Mouse (Mus musculus) testis, postnatal 14 days (tissue): ENCODE data around the gene Olfr222.
"Not testable (repeated sequence)": the region's sequence is repeated elsewhere in the genome, so short reads cannot be mapped to it uniquely, and the experiment has no call there.

Source experiments
- DNase-seq: peaks from one replicate; pipeline ENCODE4 v3.0.0; 2021; ENCODE audit warnings: low spot score

The Olfr222 gene

DNA sequence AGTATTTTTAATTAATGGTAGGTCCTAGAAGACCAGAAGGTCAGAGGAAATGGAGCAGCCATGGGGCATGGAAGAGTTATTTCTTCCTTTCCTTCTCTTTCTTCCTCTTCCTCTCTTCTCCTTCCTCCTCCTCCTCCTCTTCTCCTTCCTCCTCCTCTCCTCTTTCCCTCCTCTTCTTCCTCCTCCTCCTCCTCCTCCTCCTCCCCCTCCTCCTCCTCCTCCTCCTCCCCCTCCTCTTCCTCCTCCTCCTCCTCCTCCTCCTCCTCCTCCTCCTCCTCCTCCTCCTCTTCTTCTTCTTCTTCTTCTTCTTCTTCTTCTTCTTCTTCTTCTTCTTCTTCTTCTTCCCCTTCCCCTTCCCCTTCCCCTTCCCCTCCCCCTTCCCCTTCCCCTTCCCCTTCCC, at the start of gene Olfr222:
Gene Olfr222 (minus strand): TSS at position 101 of the 400 bp plus-strand sequence.
- not testable (repeated sequence) for DNase-seq

DNA sequence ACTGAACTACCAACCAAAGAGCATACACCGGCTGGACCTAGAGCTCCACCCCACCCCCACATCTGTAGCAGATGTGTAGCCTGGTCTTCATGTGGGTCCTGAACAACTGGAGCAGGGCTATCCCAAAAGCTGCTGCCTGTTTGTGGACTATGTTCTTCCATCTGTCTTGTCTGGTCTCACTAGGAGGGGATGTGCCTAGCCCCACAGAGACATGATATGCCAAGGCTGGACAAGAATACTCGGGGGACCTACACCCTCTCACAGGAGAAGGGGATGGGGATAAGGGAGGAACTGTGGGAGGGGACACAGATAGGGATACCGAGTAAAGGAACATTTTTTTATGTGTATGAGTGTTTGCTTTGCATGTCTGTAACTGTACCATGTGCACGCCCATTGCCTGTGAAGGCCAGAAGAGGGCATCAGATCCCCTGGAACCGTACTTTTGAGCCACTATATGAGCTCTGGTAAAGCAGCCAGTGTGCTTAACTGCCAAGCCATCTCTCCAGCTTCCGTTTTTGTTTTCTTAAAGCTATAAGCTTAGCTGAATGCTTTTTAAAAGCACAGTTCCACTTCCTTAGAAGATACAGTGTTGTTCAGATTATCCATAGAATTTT, 48.1 kb upstream of the Olfr222 start:
- DNase-seq = no peak

DNA sequence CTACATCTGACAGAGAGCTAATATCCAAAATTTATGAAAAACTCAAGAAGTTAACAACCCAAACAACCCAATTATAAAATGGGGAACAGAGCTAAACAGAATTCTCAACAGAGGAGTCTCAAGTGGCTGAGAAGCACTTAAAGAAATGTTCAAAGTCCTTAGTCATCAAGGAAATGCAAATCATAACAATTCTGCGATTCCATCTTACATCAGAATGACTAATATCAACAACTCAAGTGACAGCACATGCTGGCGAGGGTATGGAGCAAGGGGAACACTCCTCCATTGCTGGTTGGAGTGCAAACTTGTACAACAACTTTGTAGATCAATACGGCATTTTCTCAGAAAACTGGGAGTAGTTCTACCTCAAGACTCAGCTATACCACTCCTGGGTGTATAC, 46.2 kb upstream of the Olfr222 start:
- no peak for DNase-seq

DNA sequence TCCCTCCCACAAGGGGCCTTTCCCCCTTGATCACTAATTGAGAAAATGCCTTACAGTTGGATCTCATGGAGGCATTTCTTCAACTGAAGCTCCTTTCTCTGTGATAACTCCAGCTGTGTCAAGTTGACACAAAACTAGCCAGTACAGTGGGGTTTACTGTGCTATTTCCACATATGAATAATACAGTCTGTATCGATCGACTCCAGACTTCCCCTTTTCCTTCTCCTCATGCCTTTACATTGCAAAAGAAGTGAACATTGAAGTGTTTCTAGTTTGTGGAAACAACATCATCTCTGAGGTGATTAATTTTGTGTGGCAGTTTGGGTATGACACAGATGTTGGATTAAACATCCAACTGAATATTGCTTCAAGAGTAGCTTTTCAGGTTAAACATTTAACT, 41.0 kb upstream of the Olfr222 start:
- not testable (repeated sequence) for DNase-seq

DNA sequence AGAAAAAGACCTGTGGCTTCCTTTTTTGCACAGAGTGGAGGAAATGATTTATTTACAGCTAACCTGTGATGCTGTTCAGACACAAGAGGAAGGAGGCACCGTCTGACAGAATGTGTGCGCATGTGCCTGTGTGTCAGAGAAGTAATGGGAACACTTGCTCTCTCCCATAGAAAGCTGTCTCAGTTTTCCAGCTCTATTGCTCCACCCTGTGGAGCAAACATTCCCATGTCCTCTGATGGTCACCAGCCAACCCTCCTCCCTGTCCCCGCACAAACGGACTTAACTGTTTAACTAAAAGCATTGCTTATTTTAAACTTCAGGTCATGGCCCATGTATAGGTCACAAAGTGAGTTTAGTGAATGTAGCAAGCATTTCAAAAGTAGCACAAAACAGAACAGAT, 38.1 kb upstream of the Olfr222 start:
- DNase-seq = no peak

DNA sequence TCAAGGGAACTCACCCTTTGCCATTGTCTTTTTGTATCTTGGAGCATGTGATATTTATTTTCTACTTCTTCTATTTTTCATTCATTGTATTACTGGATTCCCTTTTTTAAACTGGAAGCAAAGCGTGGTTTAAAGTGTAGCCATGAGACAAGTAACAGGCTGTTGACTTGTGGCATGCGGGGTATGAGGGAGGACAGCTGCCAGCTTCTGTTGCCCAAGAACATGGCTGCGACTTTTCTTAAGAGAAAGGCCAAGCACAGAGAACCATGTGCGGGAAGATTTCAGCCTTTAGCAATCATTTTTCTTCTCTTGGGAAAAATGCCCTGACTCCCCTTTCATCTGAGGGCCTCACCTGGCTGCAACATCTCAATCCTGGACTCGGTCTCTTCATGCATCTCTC, 35.6 kb upstream of the Olfr222 start:
- DNase-seq = no peak

DNA sequence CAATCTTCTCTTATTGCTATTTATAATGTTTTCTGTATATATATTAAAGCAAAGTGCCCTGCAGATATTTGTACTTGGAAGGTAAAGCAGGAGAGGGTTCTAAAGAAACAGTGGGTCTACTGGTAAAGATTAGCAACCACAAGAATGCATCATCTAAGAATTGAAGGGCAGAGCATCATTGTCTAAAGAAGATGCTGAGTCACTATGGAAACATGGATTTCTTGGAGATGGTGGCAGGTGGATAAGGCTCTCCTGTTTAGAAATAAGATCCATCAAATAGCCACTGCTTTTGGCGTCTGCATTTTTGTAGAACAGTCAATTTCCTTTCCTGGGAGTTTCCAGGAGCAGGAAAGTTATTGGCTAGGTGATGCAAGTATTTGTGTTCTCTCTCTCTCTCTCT, 26.3 kb upstream of the Olfr222 start:
- no peak for DNase-seq

DNA sequence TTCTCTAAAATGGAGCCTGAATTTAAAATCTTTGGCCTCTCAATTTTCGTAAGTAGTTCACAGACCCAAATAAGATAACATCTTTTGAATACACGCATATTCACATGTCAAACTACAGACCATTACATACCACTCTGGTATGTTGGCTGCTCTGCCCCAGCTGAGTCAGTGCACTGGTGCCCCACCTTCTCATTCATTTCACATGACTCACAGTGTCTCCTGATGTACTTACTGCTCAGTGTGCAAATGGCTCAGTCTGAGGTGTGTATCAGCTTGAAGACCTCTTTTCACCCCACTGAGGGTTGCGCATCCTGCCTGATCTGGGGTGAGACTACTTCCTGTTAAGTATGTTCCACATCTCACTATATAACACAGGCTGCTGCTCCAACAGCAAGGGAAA, 24.8 kb upstream of the Olfr222 start:
- no peak for DNase-seq

DNA sequence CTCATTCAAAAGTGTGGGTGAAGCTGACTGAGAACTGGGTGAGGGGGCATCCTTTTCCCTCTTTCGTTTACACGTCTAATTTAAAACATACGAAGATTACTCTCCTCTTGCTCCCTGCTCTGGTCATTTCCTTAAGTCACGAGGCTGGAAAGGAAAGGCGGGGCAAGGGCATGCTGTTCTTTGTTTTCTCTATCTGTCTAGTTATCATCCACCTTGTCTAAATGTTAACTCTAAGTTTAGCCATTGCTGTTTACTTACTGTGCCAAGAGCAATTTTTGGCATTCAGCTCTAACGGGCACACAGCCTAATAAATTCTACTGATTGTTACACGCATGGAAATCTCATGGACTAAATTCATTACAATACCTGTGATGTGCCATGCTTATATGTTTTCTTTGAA, 23.2 kb upstream of the Olfr222 start:
- DNase-seq = no peak

DNA sequence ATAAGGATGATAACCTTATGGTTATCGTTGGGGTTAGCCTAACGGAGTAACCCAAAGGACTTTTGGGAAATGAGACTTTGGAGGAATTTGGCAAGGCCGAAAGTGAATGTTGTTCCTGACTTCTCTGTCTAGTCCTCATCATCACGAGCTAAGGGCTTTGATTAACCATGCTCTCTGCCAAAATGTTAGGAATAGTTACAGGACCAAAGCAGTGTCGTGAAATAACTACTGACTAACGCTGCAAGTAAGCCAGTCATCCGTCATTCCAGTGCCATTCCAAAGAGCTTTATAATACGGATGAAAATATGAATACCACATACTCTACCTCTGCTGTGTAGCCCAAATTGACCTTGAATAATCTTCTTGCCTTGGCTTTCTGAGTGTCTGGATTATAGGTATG, 20.9 kb upstream of the Olfr222 start:
- no peak for DNase-seq

DNA sequence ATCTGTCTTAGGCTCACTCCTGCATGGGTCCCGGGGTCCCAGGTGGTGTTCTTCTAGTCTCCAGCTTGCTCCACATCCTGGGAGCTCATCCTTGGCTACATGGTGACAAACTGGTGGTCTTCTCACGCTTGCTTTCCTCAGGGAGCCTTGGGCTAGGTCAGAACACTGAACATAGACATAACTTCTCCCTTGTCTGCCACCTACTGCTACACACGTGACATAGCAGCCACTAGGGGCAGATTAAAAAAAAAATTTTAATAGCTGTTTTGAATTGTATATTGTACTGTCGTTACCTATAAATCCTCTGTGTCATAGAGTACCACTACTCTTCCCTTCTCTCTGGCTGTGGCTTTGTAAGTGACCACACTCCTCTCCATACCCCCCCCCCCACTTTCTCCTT, 20.1 kb upstream of the Olfr222 start:
- no peak for DNase-seq

DNA sequence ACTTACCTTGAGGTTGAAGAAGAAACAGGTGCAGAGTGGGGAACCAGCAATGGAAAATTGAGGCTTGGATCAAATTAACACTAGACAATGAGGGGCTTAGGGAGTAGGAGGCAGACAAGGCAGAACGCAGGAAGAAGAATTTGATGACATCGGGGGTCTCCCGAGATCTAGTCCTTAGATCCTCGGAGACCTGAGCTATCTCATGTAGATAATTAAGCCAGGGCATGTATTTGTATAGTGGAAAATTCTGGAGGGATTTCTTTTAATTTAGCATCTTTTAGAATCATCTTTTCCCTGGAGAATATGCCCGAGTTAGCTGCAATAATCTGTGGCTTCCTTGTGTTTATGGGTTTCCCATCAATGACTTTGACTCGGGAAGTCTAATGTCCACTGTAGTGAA, 17.2 kb upstream of the Olfr222 start, which contains the start of gene Olfr223:
Gene Olfr223 (minus strand): TSS at position 101 of the 400 bp plus-strand sequence.
- DNase-seq = no peak

DNA sequence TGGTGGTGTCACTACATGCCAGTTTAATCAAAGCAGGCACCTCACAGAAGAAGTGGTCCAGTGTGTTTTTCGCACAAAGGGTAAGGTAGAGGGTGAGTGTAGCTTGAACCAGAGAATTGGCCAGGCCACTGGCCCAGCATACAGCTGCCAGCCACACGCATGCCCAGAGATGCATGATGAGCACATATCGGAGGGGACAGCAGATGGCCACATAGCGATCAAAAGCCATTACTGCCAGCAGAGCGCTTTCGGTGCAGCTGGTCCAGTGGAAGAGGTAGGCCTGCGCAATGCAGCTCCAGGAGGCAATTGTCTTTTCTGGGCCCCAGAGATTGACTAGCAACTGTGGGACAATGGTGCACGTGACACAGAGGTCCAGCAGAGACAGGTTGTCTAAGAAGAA, 13.5 kb upstream of the Olfr222 start:
- DNase-seq = no peak

DNA sequence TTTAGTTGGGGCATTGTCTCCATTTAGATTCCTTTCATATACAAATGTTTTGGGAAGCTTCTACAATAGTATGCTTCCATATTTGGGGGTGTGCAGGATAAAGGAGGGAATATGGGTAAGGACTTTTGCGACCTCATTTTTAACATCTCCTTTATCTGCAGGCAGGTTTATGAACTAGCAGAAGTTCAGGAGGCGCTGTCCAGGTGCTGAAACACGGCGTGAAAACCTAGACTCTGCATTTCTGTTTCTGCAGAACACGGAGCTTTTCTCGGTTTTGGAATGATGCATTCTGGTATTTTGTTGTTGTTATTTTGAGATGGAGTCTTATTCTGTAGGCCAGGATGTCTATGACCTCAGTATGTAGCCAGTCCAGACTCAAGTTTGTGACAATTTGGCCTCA, 8.5 kb upstream of the Olfr222 start:
- DNase-seq = no peak

DNA sequence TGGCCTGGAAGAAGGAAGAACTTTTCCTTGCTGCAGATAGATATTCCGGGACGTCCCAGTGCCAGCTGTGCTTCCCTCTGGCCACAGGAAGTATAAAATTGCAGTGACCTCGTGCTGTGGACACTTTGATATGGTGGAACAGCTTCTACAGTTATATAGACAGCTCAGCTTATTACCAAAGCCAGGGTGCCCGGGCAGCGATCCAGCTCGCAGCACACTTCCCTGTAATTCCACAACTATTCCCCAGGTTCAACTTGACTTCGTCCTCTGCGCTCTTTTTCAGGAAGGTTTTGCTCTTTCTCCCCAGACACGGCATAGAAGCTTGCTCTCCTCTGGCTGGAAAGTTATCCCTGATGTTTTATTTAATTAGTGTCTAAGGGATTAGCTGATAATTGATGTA, 309 bp downstream of the Olfr222 start:
- DNase-seq = no peak

DNA sequence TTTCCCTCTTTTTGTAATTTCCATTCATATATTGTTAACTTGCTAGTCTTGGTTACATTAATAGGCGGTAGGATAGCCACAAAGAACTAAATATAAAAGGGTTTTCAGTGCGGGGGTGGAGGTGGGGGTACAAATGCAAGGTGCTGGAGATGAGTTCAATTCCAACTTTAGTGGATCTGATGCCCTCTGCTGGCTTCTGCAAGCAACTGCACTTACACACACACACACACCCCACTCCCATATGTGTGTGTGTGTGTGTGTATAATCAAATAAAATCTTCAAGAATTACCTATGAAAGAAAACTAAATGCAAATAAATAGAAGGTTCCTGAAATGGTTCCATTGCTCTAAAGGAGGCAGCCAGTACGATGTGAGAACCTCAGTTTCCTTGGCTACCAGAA, 6.7 kb downstream of the Olfr222 start:
- DNase-seq = no peak

DNA sequence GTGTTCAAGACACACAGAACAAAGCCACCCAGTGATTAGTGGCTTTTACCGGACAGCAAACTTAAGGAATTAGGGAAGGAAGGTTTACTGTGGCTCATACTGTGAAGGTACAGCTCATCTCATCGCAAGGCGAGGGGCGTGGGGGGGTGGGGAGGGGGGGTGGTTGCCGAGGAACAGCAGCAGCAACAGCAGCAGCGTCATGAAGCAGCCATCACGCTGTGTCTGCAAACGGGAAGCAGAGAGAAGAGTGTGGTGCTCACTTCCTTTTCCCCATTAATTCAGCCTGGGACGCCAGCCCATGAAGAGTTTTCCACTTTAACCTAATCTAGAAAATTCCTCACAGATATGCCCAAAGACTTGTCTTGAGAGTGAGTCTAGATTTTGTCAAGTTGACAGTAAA, 13.2 kb downstream of the Olfr222 start:
- DNase-seq = no peak

DNA sequence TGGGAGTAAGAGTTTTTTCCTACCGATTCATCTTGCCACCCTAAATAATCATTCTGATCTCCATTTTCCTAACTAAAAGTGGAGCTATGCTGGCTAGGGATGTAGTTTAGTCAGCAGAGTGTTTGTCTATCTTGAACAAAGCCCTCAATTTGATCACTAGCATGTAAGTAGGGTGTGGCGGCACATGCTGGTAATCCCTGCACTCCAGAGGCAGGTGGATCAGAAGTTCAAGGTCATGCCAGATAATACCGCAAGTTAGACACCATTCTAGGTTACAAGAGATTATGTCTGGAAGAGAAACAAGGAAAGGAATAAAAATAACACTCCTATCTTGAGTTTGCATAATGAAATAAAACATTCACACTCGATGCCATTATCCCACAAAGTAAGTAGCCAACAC, 13.7 kb downstream of the Olfr222 start:
- no peak for DNase-seq

DNA sequence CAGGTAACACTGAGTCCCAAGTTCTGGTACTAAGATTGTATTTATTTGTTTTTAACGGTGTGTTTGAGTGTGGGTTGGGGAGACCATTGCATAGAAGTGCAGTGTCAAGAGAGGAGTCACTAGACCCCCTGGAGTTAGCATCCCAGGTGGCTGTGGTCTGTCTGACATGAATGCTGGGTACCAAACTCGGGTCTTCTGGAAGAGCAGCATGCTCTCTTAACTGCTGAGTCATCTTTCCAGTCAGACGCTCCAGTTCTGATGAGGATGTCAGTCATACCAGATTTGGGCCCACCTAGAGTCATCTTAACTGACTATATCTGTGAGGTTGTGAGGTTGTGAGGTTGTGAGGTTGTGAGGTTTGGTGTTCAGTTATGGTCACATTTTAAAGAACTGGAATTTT, 15.1 kb downstream of the Olfr222 start:
- no peak for DNase-seq

DNA sequence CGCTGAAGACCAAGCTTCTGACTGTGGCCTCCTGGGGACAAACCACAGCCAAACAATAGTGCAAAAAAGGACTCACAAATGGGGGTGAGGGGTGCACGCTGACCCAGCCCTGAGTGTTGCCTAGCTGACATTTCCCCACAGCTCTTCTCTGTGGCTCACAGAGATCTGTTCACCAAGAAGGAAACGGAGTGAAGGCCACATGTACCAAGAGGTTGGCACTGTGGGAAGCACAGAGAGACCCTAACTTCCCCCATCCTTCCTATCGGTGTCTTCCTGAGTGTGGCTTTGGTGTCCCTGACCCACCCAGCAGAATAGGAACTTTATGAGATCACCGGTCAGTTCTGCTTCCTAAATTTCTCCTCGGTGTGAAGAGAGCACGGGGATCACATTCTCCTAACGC, 21.5 kb downstream of the Olfr222 start:
- DNase-seq = no peak

DNA sequence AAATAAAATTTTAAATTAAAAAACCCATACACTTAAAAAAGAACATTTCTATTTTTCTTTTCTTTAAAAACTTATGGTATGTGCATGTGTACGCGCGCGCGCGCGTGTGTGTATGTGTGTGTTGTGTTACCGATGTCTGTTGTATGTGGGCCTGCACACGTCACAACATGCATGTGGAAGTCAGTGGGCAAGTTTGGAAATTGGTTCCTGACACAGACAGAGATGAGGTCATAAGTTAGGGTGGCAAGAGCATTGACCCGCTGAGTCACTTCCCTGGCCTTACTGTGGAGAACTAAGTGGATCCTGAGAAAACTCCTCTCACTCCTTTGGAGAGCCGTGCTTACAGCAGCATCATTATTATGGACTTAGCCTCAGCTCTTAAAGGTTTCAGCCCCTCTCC, 21.9 kb downstream of the Olfr222 start:
- no peak for DNase-seq

DNA sequence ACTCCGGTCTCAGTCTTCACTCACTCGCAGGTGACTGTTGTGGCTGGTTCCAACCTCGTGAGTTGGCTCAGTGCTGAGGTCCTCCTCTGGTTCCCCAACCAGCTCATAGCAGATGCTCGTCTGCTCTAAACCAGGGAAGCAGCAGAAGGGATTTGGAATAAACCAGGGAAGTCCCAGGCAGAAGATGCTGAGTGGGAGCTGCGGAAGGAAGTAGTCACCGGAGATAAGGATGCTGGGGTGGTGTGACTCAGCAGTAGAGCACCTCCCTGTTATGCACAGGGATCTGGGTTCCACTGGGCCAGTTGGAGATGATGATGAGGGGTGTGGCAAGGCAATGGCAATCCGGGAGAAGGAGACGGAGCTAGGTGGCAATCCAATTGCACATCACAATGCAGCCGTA, 32.0 kb downstream of the Olfr222 start:
- DNase-seq = no peak

DNA sequence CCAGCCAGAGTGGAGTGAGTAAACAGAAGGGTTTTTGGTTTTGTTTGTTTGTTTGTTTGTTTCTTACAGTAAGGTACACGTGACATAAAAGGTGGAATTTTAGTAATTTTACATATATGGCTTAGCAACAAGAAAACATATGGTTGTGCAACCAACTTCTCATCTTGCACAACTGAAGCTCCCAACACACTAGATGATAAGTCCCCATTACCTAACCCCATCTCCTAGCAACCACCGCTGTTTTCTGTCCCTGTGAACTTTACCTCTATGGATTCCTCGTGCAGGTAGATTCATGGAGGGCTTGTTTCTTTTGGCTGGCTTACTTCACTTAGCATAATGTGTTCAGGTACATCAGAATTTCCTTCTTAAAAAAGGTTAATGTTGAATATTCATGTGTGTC, 32.7 kb downstream of the Olfr222 start:
- no peak for DNase-seq

DNA sequence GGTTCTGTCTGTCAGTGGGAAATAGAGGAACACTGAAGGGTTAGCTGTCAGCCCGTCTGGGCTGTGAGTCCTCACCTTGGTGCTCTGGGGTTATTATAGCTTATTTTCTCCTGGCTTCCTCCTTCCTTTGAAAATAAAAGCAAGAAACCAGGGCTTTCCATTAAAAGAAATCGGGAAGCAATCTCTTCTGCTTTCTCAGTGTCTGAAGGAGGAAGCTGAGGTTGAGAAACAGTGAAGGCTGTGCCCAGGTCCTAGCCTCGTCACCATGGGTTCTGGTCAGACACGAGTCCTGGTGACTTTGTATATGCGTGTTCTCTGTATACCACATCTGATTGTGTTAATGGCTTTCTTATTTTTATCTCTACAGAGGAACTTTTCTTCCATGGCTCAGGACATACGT, 33.6 kb downstream of the Olfr222 start:
- DNase-seq = no peak

DNA sequence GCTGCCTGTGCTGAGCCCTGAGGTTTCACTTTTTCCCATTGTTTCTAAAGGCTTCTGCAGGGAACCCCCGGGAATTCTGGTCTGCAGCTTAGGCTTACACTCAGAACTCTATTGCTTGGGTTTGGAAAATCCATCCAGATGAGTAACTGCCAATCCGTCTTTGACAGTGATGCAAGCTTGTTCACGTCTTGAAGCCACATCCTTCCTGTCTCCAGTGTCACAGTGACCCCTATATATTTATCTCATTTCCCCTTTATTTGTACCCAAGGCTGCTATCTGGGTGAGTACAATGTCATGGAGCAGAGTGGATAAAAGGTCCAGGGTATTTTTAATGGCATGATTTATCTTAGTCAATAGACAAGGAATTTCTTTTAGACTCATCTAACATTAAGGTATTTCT, 34.7 kb downstream of the Olfr222 start, which contains the start of gene Nlrp3:
Gene Nlrp3 (plus strand): TSS at position 245 of the 400 bp plus-strand sequence.
- DNase-seq = no peak
